Mouse (Mus musculus) heart, embryonic 13.5 days (tissue): ENCODE data around the gene Tet2. TPM values are rescaled to one million over a fixed set of nuclear protein-coding genes. Genes with fewer than 3 reads are reported as not detected.

Experiments used
- ATAC-seq: fragments of 200-750 bp; cut with Nextera tagmentation; 2 replicates; pipeline ENCODE4 v1.8.0; 2017; ENCODE audit warnings: moderate TSS enrichment; ENCODE audit not compliant: insufficient number of reproducible peaks, low FRiP score, low TSS enrichment; ENCODE audit errors: extremely low read depth
- H3K27ac ChIP-seq: fragments of 300-500 bp; sonication (generic); replicated peaks from 2 replicates; pipeline ENCODE4 v1.5.1; 2015; ENCODE audit warnings: moderate library complexity, mild to moderate bottlenecking, inconsistent platforms
- H3K27me3 ChIP-seq: fragments of 300-500 bp; sonication (generic); replicated peaks from 2 replicates; pipeline ENCODE4 v1.6.1; 2015; ENCODE audit warnings: mild to moderate bottlenecking, inconsistent platforms
- H3K36me3 ChIP-seq: fragments of 300-500 bp; sonication (generic); 2 replicates; pipeline ENCODE4 v1.6.1; 2015; ENCODE audit warnings: mild to moderate bottlenecking, inconsistent platforms
- H3K4me1 ChIP-seq: fragments of 300-500 bp; sonication (generic); 2 replicates; pipeline ENCODE4 v1.6.1; 2015; ENCODE audit warnings: inconsistent platforms
- H3K4me2 ChIP-seq: fragments of 300-500 bp; sonication (generic); 2 replicates; pipeline ENCODE4 v1.6.1; 2015; ENCODE audit warnings: inconsistent platforms, mild to moderate bottlenecking, moderate library complexity
- H3K4me3 ChIP-seq: fragments of 300-500 bp; sonication (generic); 2 replicates; pipeline ENCODE4 v1.5.1; 2015; ENCODE audit warnings: moderate library complexity, mild to moderate bottlenecking, inconsistent platforms
- H3K9ac ChIP-seq: fragments of 300-500 bp; sonication (generic); 2 replicates; pipeline ENCODE4 v1.6.1; 2015; ENCODE audit warnings: inconsistent platforms, mild to moderate bottlenecking, moderate library complexity
- H3K9me3 ChIP-seq: fragments of 300-500 bp; sonication (generic); 2 replicates; pipeline ENCODE4 v1.6.1; 2016; ENCODE audit warnings: inconsistent platforms
- WGBS: fragments of 180-500 bp; shearing (Covaris S2); methylation state at CpG from one replicate; pipeline ENCODE4 v1.1.7; 2015; ENCODE audit warnings: mixed read lengths; 5-methylcytosine and 5-hydroxymethylcytosine counted together
- polyA plus RNA-seq: library from polyadenylated mRNA; unstranded; fragments of >200 nt; fragmentation: Nextera tagmentation; extraction: Ambion mirVana; gene quantifications from 2 replicates; pipeline ENCODE4 v1.2.1, GENCODE M21; 2015

Gene Tet2
- polyA plus RNA-seq, 1 experiment from 2014 or later: 15.5 TPM

DNA sequence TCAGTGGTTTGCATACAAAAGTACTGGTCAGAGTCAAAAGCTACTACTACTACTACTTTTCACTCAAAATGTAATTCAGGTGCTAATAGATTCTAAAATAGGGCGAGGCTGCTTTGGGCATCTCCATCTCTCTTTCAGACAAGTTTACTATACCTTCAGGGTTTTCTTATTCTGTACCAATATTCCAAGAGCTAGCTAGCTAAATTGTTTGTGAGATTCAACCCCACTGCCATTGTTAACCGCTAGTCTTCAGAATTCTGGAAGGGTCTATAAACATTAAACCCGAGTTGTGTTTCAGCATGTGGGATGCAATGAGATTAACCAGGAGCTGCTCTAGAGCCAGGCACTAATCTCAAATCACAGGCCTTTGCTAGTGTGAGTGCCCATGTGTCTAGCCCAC, 12.1 kb downstream of the Tet2 start:
- no peak overlapping the region for H3K4me3 ChIP-seq
- H3K9ac ChIP-seq: no peak overlapping the region
- H3K9me3 ChIP-seq: no peaks in the 10 kb centered on the region
- ATAC-seq: no peak
- WGBS: 65% methylated on average over 3 of the region's 3 CpGs
- H3K4me1 ChIP-seq: peaks cover 38% of the 10 kb centered on the region
- H3K27ac ChIP-seq: no peak overlapping the region
- no peak overlapping the region for H3K4me2 ChIP-seq
- peaks cover 23% of the 10 kb centered on the region for H3K36me3 ChIP-seq
- no peaks in the 10 kb centered on the region for H3K27me3 ChIP-seq

GRCm38 (mm10) chr3:133532252-133532651, 12.7 kb downstream of the Tet2 start:
- WGBS: 80% methylated on average over 6 of the region's 6 CpGs

DNA sequence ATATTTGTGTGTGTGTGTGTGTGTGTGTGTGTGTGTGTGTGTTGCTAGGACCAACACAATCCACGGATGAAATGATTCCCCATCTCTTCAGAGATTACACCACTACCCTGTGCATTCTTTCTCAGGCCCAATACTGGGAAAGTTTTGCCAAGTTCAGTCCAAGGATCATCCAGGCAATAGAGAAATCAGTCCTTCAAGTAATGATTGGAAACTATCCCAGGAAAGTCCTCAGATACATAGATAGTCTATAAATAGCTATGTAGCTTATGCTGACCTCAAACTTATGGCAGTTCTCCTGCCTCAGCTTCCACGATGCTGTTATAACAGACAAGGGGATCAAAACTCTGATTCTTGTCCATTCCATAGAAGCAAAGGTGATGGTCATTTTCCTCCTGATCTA, 13.8 kb downstream of the Tet2 start:
- 58% methylated on average over 2 of the region's 2 CpGs for WGBS
- no peak overlapping the region for H3K4me3 ChIP-seq
- no peak for ATAC-seq

More at GRCm38 (mm10) chr3:133532252-133532651, 12.7 kb downstream of the Tet2 start:
- no peaks in the 10 kb centered on the region for H3K9me3 ChIP-seq
- no peak overlapping the region for H3K9ac ChIP-seq
- peaks cover 38% of the 10 kb centered on the region for H3K4me1 ChIP-seq
- no peaks in the 10 kb centered on the region for H3K27me3 ChIP-seq
- no peak overlapping the region for H3K4me3 ChIP-seq
- H3K27ac ChIP-seq: no peak overlapping the region
- H3K36me3 ChIP-seq: peaks cover 17% of the 10 kb centered on the region
- no peak overlapping the region for H3K4me2 ChIP-seq
- no peak for ATAC-seq

DNA sequence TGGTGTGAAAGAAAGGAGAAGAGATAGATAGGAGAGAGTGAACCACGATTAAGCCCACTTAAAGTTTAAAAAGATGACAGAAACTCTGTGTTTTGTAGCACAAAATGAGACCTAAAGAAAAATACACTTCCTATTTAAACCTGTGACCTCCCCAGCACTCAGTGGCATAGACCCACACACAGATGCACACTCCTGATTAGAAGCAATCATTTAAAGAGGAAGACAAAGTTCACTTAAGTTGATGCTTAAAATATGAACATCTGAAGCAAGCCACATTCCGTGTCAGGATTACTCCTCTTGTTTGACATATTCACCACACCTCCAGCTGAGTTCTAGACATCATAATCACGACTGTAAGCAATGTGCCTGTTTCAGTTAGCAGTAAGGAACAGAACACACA, 14.3 kb downstream of the Tet2 start:
- Histone ChIP-seq H3K4me2 (no peak overlapping the region), H3K9ac (no peak overlapping the region), H3K36me3 (peaks cover 2% of the 10 kb centered on the region; the same call in 1 of the 2 replicates), H3K27ac (no peak overlapping the region), H3K4me1 (peaks cover 44% of the 10 kb centered on the region), H3K9me3 (no peaks in the 10 kb centered on the region), H3K27me3 (no peaks in the 10 kb centered on the region), H3K4me3 (no peak overlapping the region)
- ATAC-seq: no peak
- WGBS: 54% methylated on average over 3 of the region's 3 CpGs

More for the DNA sequence above, 13.8 kb downstream of the Tet2 start:
- H3K9ac ChIP-seq: no peak overlapping the region
- H3K27me3 ChIP-seq: no peaks in the 10 kb centered on the region
- no peaks in the 10 kb centered on the region for H3K9me3 ChIP-seq
- no peak overlapping the region for H3K4me2 ChIP-seq
- H3K4me1 ChIP-seq: peaks cover 40% of the 10 kb centered on the region
- H3K27ac ChIP-seq: no peak overlapping the region
- H3K36me3 ChIP-seq: peaks cover 6% of the 10 kb centered on the region; the same call in 1 of the 2 replicates

DNA sequence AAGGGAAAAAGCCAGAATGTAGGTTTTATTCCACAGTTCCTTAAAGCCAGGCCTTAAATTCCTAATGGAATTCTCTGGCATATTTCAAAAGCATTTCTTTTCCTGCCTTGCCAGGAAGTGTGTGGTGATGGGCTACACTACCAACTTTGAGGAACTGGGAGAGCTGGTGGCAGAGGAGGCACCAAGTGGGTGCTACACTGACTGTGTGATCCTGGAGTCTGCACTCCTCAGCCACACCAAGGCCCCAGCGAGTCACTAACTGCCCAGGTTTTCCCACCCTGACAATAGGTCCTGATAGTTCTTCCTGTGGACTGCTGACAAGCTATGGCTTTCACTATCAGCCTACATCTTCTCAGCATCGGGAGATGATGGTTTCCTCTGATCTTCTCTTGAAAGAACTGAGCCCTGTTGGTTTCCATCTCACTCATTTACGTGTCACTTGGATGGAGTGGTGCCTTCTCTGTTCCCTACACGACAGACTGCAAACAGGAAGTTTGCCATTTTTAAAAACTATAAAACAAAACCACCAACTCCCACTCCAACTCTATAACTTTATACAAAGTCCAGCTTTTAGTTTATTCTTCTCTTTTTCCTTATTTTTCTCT, 18.7 kb downstream of the Tet2 start:
- H3K9ac ChIP-seq: no peak overlapping the region
- 0 out of 2 replicates have a peak, but pooled peaks cover 4% of the 10 kb centered on the region for H3K36me3 ChIP-seq
- H3K9me3 ChIP-seq: no peaks in the 10 kb centered on the region
- peaks cover 36% of the 10 kb centered on the region for H3K4me1 ChIP-seq
- H3K27ac ChIP-seq: no peak overlapping the region
- H3K4me3 ChIP-seq: no peak overlapping the region
- 68% methylated on average over 4 of the region's 4 CpGs for WGBS
- no peak for ATAC-seq
- H3K4me2 ChIP-seq: no peak overlapping the region
- no peaks in the 10 kb centered on the region for H3K27me3 ChIP-seq

- Histone ChIP-seq H3K27me3 (no peaks in the 10 kb centered on the region), H3K4me2 (no peak overlapping the region), H3K4me1 (peaks cover 30% of the 10 kb centered on the region), H3K9me3 (no peaks in the 10 kb centered on the region), H3K27ac (no peak overlapping the region), H3K9ac (no peak overlapping the region), H3K4me3 (no peak overlapping the region), H3K36me3 (0 out of 2 replicates have a peak, but pooled peaks cover 4% of the 10 kb centered on the region)
- 63% methylated on average over 1 of the region's 1 CpGs for WGBS
- ATAC-seq: no peak
These were observed 19.4 kb downstream of the Tet2 start for GRCm38 (mm10) chr3:133525578-133525977.

GRCm38 (mm10) chr3:133524341-133525050, 20.4 kb downstream of the Tet2 start:
- Histone ChIP-seq H3K4me2 (no peak overlapping the region), H3K36me3 (0 out of 2 replicates have a peak, but pooled peaks cover 4% of the 10 kb centered on the region), H3K9ac (no peak overlapping the region), H3K4me1 (peaks cover 29% of the 10 kb centered on the region), H3K27ac (no peak overlapping the region), H3K4me3 (no peak overlapping the region), H3K9me3 (no peaks in the 10 kb centered on the region), H3K27me3 (no peaks in the 10 kb centered on the region)
- 65% methylated on average over 4 of the region's 4 CpGs for WGBS
- ATAC-seq: no peak

DNA sequence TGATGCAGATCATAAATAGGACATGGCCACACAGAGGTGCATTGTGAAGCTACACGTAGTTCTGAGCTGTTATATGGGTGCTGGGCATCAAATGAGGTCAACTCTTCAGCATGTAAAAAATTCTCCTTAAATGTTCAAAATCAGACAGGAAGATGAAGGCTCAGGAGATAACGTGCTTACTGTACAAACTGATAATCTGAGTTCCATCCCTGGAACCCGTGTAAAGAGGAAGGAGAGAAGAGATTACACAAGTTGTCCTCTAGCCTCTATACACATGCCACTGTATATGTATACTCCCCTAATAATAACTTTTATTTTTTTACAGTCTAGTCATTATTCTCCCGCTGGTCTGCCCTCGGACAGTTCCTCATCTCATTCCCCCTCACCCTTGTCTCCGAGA, 21.7 kb downstream of the Tet2 start:
- ATAC-seq: no peak
- Histone ChIP-seq H3K9me3 (no peaks in the 10 kb centered on the region), H3K27ac (no peak overlapping the region), H3K36me3 (peaks cover 4% of the 10 kb centered on the region; the same call in 1 of the 2 replicates), H3K4me3 (no peak overlapping the region), H3K4me2 (no peak overlapping the region), H3K27me3 (no peaks in the 10 kb centered on the region), H3K9ac (no peak overlapping the region), H3K4me1 (peaks cover 29% of the 10 kb centered on the region)
- 64% methylated on average over 6 of the region's 6 CpGs for WGBS

DNA sequence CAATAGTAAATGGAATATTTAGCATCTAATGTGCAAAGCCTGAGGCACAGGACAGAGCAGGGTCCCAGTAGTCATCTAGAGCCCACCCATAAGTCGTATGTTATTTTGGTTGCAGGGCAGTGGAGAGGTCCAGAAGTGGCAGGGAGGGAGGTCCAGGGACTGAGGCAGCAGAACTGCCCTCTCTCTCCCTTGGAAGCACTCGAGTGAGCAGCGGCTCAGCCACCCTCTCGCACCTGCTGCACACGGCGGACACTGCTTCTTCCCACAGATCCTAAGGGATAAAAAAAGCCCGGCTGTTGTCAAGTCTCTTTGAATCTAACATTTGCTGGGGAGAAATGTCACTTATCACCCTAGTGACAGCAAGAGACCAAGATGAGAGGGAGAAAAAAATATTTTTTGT, 22.6 kb downstream of the Tet2 start:
- H3K4me3 ChIP-seq: no peak overlapping the region
- H3K27ac ChIP-seq: no peak overlapping the region
- no peak for ATAC-seq
- no peaks in the 10 kb centered on the region for H3K9me3 ChIP-seq
- peak overlapping the region; percentile 9; the same call in 1 of the 2 replicates for H3K4me2 ChIP-seq
- no peak overlapping the region for H3K9ac ChIP-seq
- H3K4me1 ChIP-seq: peaks cover 36% of the 10 kb centered on the region
- no peaks in the 10 kb centered on the region for H3K27me3 ChIP-seq
- WGBS: 32% methylated on average over 7 of the region's 7 CpGs
- H3K36me3 ChIP-seq: peaks cover 4% of the 10 kb centered on the region; the same call in 1 of the 2 replicates

- Histone ChIP-seq H3K4me2 (no peak overlapping the region), H3K4me3 (no peak overlapping the region), H3K27me3 (no peaks in the 10 kb centered on the region), H3K4me1 (peaks cover 37% of the 10 kb centered on the region), H3K36me3 (peaks cover 17% of the 10 kb centered on the region), H3K27ac (no peak overlapping the region), H3K9me3 (no peaks in the 10 kb centered on the region), H3K9ac (no peak overlapping the region)
- WGBS: 82% methylated on average over 3 of the region's 3 CpGs
- no peak for ATAC-seq
These were observed 26.1 kb downstream of the Tet2 start for GRCm38 (mm10) chr3:133518801-133519200.

DNA sequence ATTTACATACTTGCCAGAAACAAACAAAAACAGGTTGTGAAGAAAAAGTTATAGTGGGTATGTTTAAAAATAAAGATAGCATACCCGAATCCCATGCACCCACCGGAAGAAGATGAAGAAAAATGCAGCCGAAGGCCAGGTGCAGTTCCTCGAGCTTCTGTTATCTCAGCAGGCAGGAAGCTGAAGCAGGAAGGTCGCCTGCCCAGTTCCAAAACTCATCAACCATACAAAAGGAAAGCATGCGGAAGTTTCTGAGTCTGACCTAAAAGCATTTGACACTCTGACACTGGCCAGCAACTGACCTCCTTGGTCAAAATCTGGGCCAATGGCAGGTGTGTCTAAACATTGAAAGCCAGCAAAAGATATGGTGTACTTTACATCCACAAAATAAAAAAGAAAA, 26.8 kb downstream of the Tet2 start:
- 64% methylated on average over 6 of the region's 6 CpGs for WGBS
- H3K9ac ChIP-seq: no peak overlapping the region
- peaks cover 24% of the 10 kb centered on the region for H3K36me3 ChIP-seq
- no peak for ATAC-seq
- no peak overlapping the region for H3K4me2 ChIP-seq
- H3K4me1 ChIP-seq: peaks cover 32% of the 10 kb centered on the region
- no peak overlapping the region for H3K27ac ChIP-seq
- H3K4me3 ChIP-seq: no peak overlapping the region
- H3K27me3 ChIP-seq: no peaks in the 10 kb centered on the region
- H3K9me3 ChIP-seq: no peaks in the 10 kb centered on the region
